Mouse (Mus musculus) small intestine, adult 2 months (tissue): ENCODE measurements around the gene Cxcl9.

ENCODE experiments used
- CTCF ChIP-seq: fragments of 200-500 bp; IDR thresholded peaks from 2 replicates; pipeline ENCODE4 v1.5.1; 2012; ENCODE audit warnings: low read depth, mild to moderate bottlenecking, control low read depth, inconsistent platforms, low read length, moderate library complexity, mixed read lengths; ENCODE audit not compliant: insufficient replicate concordance, insufficient read length; ENCODE audit errors: extremely low read depth
- POLR2A ChIP-seq: fragments of 200-500 bp; IDR thresholded peaks from 2 replicates; pipeline ENCODE4 v1.6.1; 2012; ENCODE audit warnings: low read depth, mild to moderate bottlenecking, control low read depth, inconsistent platforms, low read length, moderate library complexity

GRCm38 (mm10) chr5:92321631-92322400 is 6.1 kb downstream of the Cxcl9 start:
- no peak for TF ChIP-seq CTCF
- no peak for TF ChIP-seq POLR2A
